Mouse (Mus musculus) c-Kit-positive CD71-positive TER-119-negative erythroid progenitor cells, embryonic 14.5 days (primary cell): ENCODE data around the gene 3100002H09Rik.

Source experiments
- DNase-seq: peaks from one replicate; pipeline ENCODE4 v3.0.0-alpha.2; 2013; ENCODE audit warnings: low read depth

Gene 3100002H09Rik

GRCm38 (mm10) chr4:124610703-124611102 is at the start of gene 3100002H09Rik:
Gene 3100002H09Rik, minus strand, starts transcription at chr4:124610803.
- DNase-seq: no peak

DNA sequence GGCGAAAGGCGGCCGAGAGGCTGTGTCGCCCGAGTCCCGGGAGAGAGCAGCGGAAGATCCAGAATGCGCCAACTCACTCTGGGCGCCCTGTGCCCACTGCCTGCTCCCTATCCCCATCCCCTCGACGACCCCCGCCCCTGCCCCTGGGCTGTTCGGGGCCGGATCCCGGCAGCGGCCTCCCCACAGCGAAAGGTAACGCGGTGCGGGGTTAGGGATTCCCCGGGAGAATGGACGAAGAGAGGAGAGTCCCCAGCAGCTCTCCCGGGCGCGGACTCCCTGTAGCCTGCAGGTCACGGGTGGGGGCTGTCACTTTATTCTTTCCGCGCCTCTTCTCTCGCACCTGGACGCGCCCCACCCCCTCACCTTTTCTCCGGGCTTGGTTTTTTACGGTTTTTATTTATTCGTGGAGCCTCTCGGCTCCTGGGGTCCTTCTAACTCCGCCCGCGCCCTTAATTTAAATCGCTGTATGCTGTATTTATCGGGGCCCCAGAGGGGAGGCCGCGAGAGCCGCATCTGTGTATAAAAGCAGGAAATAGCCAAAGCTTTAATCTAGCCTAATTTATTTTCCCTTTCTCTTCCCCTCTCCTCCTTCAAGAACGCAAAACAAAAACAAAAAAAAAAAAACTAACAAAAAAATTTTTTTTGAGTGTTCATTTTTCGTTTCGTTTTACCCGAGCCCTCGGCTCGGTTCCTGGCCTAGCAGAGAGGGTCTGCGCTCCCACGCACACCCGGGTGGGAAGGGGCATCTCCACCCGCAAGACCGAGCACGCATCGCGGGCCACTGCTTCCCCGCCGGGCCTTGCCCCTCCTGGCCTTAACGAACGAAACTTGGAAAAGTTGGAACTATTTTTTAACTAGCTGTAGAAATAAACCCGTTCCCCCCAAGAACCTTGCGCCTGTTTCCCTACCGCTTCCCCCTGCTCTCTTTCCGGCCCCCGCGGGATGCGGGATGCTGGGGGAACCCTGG is 48.9 kb upstream of the 3100002H09Rik start:
- no peak for DNase-seq

- DNase-seq: no peak
Measured at GRCm38 (mm10) chr4:124658412-124658851, 47.8 kb upstream of the 3100002H09Rik start.

DNA sequence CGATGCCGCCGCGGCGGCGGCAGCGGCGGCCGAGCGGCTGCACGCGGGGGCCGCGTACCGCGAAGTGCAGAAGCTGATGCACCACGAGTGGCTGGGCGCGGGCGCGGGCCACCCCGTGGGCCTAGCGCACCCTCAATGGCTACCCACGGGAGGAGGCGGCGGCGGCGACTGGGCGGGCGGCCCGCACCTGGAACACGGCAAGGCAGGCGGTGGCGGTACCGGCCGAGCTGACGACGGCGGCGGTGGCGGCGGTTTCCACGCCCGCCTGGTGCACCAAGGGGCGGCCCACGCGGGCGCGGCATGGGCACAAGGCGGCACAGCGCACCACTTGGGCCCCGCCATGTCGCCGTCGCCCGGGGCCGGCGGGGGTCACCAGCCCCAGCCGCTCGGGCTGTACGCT is 47.2 kb upstream of the 3100002H09Rik start:
- no peak for DNase-seq

- peak; percentile 34 for DNase-seq
Measured at GRCm38 (mm10) chr4:124656854-124657650, 46.4 kb upstream of the 3100002H09Rik start.

GRCm38 (mm10) chr4:124656518-124656853 is 45.9 kb upstream of the 3100002H09Rik start, which contains the start of gene Pou3f1:
Gene Pou3f1, plus strand, starts transcription at chr4:124656807.
- DNase-seq: no peak

GRCm38 (mm10) chr4:124652886-124653285 is 42.3 kb upstream of the 3100002H09Rik start:
- DNase-seq: no peak

GRCm38 (mm10) chr4:124647909-124648308 is 37.3 kb upstream of the 3100002H09Rik start:
- no peak for DNase-seq

DNA sequence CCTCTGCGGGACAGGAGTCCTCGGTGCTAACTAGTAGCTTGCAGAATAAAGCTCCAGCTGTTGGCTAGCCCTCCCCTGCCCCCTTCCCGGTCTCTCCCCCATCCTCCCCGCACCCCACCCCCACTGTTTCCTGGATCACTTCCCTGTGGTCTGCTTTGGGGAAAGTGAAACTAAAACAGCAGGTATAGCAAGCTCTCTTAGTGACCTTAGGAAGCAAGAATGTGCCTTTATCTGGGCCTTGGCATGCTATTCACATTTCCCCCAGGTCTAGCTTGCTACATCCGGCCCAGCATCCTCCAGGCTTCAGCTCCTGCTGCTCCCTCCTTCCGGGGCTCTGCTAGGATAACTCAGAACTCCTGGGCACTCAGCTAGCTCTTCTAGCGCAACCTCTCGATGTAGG is 36.0 kb upstream of the 3100002H09Rik start:
- no peak for DNase-seq

DNA sequence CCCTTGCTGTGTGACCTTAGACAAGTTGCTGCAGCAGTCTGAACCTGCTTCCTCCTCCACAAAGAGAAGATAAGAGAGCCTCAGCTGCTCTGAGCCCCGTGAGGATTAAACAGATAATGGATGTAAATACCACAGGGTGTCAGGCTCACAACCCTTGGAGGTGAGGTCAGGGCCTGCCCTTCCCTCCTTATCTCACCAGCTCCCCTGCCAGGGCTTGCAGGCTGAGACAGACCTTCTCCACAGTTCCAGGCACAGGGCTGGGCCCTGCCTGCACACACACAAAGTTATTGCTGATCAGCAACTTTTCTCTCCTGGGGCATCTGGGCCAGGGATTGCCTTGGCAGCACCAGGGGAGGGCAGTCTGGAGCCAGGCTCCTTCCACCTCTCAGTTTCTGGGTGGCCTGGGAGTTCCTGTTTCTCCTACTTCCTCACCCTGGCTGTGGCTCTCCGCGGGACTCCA is 34.4 kb upstream of the 3100002H09Rik start:
- peak; percentile 38 for DNase-seq

DNA sequence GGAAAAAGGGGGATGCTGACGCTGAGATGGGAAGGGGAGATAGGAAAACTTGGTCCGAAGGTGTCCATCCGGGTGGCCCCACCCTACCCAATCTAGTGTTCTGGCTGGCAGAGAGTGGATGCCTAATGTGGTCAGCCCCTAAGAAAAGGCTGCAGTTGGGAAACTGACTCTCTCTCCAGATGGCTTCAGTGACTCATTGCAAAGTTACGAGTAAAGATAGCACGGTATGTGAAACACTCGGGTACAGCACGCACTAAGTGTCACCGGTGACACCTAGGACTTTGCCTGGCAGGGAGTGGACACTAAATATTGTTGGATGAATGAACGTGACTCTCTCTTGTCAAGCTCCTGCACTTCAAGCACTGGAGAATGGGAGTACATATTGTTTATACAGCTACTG is 33.3 kb upstream of the 3100002H09Rik start:
- DNase-seq: no peak

- DNase-seq: no peak
Measured at GRCm38 (mm10) chr4:124639715-124640114, 29.1 kb upstream of the 3100002H09Rik start.

DNA sequence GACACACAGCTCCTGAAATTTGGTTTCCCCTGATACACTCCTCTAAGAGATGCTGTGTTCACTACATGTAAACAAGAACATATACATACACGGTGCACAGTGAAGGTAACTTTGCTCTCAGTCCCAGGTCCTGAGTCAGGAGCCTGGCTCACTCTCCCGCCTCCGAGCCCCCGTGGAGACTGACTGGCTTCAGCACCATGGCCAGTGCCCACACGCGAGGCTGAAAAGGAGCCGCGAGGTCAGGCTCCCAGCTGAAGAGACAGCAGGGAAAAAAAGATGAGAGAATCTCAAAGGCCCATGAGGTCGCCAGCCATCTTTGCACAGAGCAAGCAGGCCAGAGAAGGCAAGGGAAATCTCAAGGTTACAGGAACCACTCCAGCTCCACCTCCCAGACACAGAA is 22.7 kb upstream of the 3100002H09Rik start:
- DNase-seq: peak; percentile 19

GRCm38 (mm10) chr4:124632856-124633255 is 22.3 kb upstream of the 3100002H09Rik start:
- DNase-seq: no peak

DNA sequence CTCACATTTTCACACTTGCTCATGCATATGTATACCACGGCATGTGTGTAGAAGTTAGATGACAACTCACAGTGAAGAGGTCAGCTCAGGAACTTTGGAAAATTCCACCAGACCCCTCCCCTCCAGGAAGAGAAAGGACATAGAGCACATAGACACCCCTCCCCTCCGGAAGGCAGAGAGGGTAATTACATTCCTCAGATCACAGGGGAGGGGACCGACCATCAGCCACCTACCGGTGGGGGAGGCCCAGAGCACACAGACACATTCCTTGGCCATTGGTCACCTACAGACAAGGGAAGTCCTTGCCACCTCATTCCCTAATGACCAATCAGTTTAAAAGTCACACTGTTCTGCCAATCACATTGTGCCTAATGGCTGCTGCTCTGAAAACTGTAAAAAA is 20.9 kb upstream of the 3100002H09Rik start:
- DNase-seq: no peak

DNA sequence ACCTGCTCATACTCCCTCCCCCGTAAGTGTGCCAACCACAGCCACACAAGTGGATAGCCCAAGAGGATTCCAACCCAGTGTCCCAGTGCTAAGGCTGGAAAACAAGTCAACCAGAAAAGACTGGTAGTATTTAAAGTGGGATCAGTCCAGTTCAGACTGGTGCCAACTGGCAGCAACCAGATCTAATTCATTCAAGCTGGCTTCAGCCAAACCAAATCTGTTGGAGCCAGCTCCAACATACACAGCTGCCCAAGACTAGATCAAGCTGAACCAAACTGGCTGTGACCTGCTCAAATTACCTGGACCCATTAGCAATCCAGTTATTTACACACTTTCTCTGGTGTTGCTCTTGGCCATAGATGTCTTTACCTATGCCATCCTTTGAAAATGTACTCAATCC is 16.2 kb upstream of the 3100002H09Rik start:
- no peak for DNase-seq

GRCm38 (mm10) chr4:124624111-124624581 is 13.5 kb upstream of the 3100002H09Rik start:
- no peak for DNase-seq

GRCm38 (mm10) chr4:124622566-124622965 is 12.0 kb upstream of the 3100002H09Rik start:
- no peak for DNase-seq

GRCm38 (mm10) chr4:124621406-124621805 is 10.8 kb upstream of the 3100002H09Rik start:
- DNase-seq: no peak

DNA sequence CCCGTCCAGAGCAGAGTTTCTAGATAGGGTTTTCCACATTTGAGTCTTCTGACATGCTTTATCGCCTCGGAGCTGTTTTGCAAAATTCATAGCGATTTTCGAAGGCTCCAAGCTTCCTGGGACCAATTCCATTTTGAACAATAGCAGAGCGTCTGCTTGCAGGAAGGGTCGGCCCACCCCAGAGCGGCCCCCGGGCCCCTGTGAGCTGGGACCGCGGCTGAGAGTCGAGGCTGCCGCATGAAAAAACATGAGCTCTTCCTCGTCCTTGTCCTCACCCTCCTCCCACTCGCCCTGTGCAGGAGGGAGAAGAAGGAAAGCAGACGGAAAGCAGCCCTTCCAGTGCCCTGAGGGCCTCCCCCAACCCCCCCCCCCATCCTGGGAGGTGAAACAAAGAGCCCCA is 8.0 kb upstream of the 3100002H09Rik start:
- DNase-seq: no peak

GRCm38 (mm10) chr4:124616636-124617035 is 6.0 kb upstream of the 3100002H09Rik start:
- no peak for DNase-seq

DNA sequence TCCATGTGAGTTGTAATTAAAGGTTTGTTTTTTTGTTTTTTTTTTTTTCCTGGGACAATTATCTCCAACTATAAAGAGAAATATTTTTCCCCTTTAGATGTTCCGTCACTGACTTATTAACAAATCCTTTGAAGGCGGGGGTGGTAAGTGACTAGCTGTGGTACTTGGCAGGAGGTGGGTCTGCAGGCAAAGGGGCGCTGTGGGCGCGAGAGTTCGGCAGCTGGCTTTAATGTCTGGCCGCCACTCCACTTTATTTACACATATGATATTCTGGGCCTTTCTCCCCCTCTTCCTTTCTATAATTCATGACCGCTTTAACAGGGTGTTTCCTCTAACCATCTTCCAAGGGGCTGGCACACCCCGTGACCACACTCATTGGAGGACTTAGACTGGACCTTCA is 5.4 kb upstream of the 3100002H09Rik start:
- DNase-seq: no peak
